Mouse (Mus musculus) cerebellum, adult 9-11 months (tissue): ENCODE data around the gene Cyp2d26.

Experiments used
- DNase-seq: peaks from one replicate; pipeline ENCODE4 v3.0.0; 2022

Cyp2d26 gene

GRCm38 (mm10) chr15:82748141-82748540, 46.0 kb downstream of the Cyp2d26 start:
- DNase-seq = no peak

DNA sequence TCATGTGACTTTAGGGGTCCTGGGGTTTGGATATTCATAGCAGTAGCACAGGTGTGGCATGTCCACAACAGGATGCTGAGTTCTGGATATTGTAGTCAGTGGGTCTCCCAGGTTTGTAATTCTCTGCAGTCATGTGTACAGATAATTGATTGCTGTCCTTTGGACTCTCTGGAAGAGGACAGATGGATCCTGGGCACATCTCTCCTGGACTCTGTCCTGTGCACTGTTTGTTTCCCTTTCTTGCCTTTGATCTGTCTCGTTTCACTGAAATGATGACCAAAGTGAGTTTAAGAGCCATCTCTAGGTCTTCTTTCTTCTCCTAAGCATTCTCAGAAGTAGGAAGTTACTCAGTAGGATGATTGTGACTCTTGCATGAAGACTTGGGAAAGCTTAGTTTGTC, 46.6 kb downstream of the Cyp2d26 start:
- no peak for DNase-seq
